Mouse (Mus musculus) stomach, embryonic 14.5 days (tissue): ENCODE results near the gene D930048N14Rik. TPM values are rescaled to one million over a fixed set of nuclear protein-coding genes. Genes with fewer than 3 reads are reported as not detected.
A peak's percentile ranks its signal among the peaks of the same experiment; 100 is the strongest.

Experiments
- ATAC-seq: fragments of 200-750 bp; cut with Nextera tagmentation; 2 replicates; pipeline ENCODE4 v1.8.0; 2017; ENCODE audit warnings: low read depth, moderate TSS enrichment; ENCODE audit not compliant: insufficient number of reproducible peaks, insufficient read depth, low FRiP score
- H3K27ac ChIP-seq: fragments of 300-500 bp; sonication (generic); 2 replicates; pipeline ENCODE4 v1.5.1; 2014; ENCODE audit warnings: mild to moderate bottlenecking, low read length, moderate library complexity, mixed read lengths
- H3K27me3 ChIP-seq: fragments of 300-500 bp; sonication (generic); 2 replicates; pipeline ENCODE4 v1.6.1; 2014; ENCODE audit warnings: low read length, control low read depth, mixed read lengths; ENCODE audit not compliant: control insufficient read depth, insufficient read depth
- H3K36me3 ChIP-seq: fragments of 300-500 bp; sonication (generic); 2 replicates; pipeline ENCODE4 v1.6.1; 2014; ENCODE audit warnings: mild to moderate bottlenecking, control low read depth, low read length, moderate library complexity, mixed read lengths; ENCODE audit not compliant: control insufficient read depth, insufficient read depth
- H3K4me1 ChIP-seq: fragments of 300-500 bp; sonication (generic); 2 replicates; pipeline ENCODE4 v1.6.1; 2014; ENCODE audit warnings: low read length, control low read depth, mixed read lengths; ENCODE audit not compliant: control insufficient read depth, insufficient read depth
- H3K4me2 ChIP-seq: fragments of 300-500 bp; sonication (generic); replicated peaks from 2 replicates; pipeline ENCODE4 v1.6.1; 2014; ENCODE audit warnings: low read depth, low read length, control low read depth
- H3K4me3 ChIP-seq: fragments of 300-500 bp; sonication (generic); 2 replicates; pipeline ENCODE4 v1.5.1; 2014; ENCODE audit warnings: low read depth, low read length, control low read depth
- H3K9ac ChIP-seq: fragments of 300-500 bp; sonication (generic); replicated peaks from 2 replicates; pipeline ENCODE4 v1.6.1; 2014; ENCODE audit warnings: low read depth, mild to moderate bottlenecking, control low read depth, low read length, moderate library complexity, mixed read lengths
- H3K9me3 ChIP-seq: fragments of 300-500 bp; sonication (generic); 2 replicates; pipeline ENCODE4 v1.6.1; 2016; ENCODE audit warnings: low read depth, low read length, control low read depth; ENCODE audit not compliant: control insufficient read depth
- WGBS: fragments of 180-500 bp; shearing (Covaris S2); extraction: QIAGEN DNeasy Blood & Tissue Kit; methylation state at CpG from one replicate; pipeline ENCODE4 v1.1.7; 2014; 5-methylcytosine and 5-hydroxymethylcytosine counted together
- polyA plus RNA-seq: library from polyadenylated mRNA; unstranded; fragments of >200 nt; fragmentation: Nextera tagmentation; extraction: Ambion mirVana; gene quantifications from 2 replicates; pipeline ENCODE4 v1.2.1, GENCODE M21; 2014

D930048N14Rik gene
- polyA plus RNA-seq, 1 experiment from 2014 or later: 5.2 TPM

GRCm38 (mm10) chr11:51650261-51650660, 493 bp upstream of the D930048N14Rik start:
- peak overlapping the region; percentile 98 for H3K4me2 ChIP-seq
- H3K36me3 ChIP-seq: no peaks in the 10 kb centered on the region; the same call in 1 of the 2 replicates
- no peaks in the 10 kb centered on the region for H3K9me3 ChIP-seq
- peaks cover 14% of the 10 kb centered on the region for H3K4me1 ChIP-seq
- under 1% methylated on average over 30 of the region's 30 CpGs for WGBS
- H3K9ac ChIP-seq: peak overlapping the region; percentile 55
- ATAC-seq: peak; percentile 2; the same call in 1 of the 2 replicates
- no peaks in the 10 kb centered on the region for H3K27me3 ChIP-seq
- peak overlapping the region; percentile 67 for H3K4me3 ChIP-seq
- peak overlapping the region; percentile 66 for H3K27ac ChIP-seq

- WGBS: 88% methylated on average over 4 of the region's 4 CpGs
- Histone ChIP-seq H3K9me3 (no peaks in the 10 kb centered on the region), H3K27me3 (no peaks in the 10 kb centered on the region), H3K9ac (no peak overlapping the region), H3K27ac (no peak overlapping the region), H3K4me2 (no peak overlapping the region), H3K4me1 (peaks cover 14% of the 10 kb centered on the region), H3K4me3 (no peak overlapping the region), H3K36me3 (no peaks in the 10 kb centered on the region)
- no peak for ATAC-seq
Measured at GRCm38 (mm10) chr11:51652889-51653418, 2.2 kb downstream of the D930048N14Rik start.

GRCm38 (mm10) chr11:51653736-51654135, 3.0 kb downstream of the D930048N14Rik start:
- Histone ChIP-seq H3K9me3 (no peaks in the 10 kb centered on the region), H3K4me1 (peaks cover 7% of the 10 kb centered on the region), H3K4me3 (no peak overlapping the region), H3K9ac (no peak overlapping the region), H3K27ac (no peak overlapping the region), H3K36me3 (no peaks in the 10 kb centered on the region), H3K4me2 (no peak overlapping the region), H3K27me3 (no peaks in the 10 kb centered on the region)
- WGBS: 87% methylated on average over 6 of the region's 6 CpGs
- ATAC-seq: no peak

GRCm38 (mm10) chr11:51654891-51655290, 4.1 kb downstream of the D930048N14Rik start:
- no peak overlapping the region for H3K4me2 ChIP-seq
- H3K9me3 ChIP-seq: no peaks in the 10 kb centered on the region
- no peak for ATAC-seq
- 0 out of 2 replicates have a peak, but pooled peaks cover 3% of the 10 kb centered on the region for H3K4me1 ChIP-seq
- no peaks in the 10 kb centered on the region for H3K27me3 ChIP-seq
- no peak overlapping the region for H3K27ac ChIP-seq
- no peaks in the 10 kb centered on the region for H3K36me3 ChIP-seq
- no peak overlapping the region for H3K9ac ChIP-seq
- WGBS: 93% methylated on average over 3 of the region's 3 CpGs
- H3K4me3 ChIP-seq: no peak overlapping the region

- H3K4me3 ChIP-seq: no peak overlapping the region
- H3K27me3 ChIP-seq: no peaks in the 10 kb centered on the region
- no peaks in the 10 kb centered on the region for H3K9me3 ChIP-seq
- no peak overlapping the region for H3K4me2 ChIP-seq
- no peaks in the 10 kb centered on the region for H3K4me1 ChIP-seq
- no peak for ATAC-seq
- no peaks in the 10 kb centered on the region for H3K36me3 ChIP-seq
- WGBS: 77% methylated on average over 10 of the region's 10 CpGs
- no peak overlapping the region for H3K27ac ChIP-seq
- no peak overlapping the region for H3K9ac ChIP-seq
Measured at GRCm38 (mm10) chr11:51656798-51657521, 6.2 kb downstream of the D930048N14Rik start.

GRCm38 (mm10) chr11:51658291-51658690, 7.5 kb downstream of the D930048N14Rik start:
- Histone ChIP-seq H3K27ac (no peak overlapping the region), H3K36me3 (no peaks in the 10 kb centered on the region), H3K27me3 (no peaks in the 10 kb centered on the region), H3K4me1 (no peaks in the 10 kb centered on the region), H3K4me3 (no peak overlapping the region), H3K4me2 (no peak overlapping the region), H3K9ac (no peak overlapping the region), H3K9me3 (no peaks in the 10 kb centered on the region)
- 60% methylated on average over 7 of the region's 7 CpGs for WGBS
- ATAC-seq: no peak

GRCm38 (mm10) chr11:51658705-51659104, 8.0 kb downstream of the D930048N14Rik start:
- Histone ChIP-seq H3K27me3 (no peaks in the 10 kb centered on the region), H3K4me3 (no peak overlapping the region), H3K36me3 (no peaks in the 10 kb centered on the region), H3K9ac (no peak overlapping the region), H3K27ac (no peak overlapping the region), H3K4me1 (no peaks in the 10 kb centered on the region), H3K9me3 (no peaks in the 10 kb centered on the region), H3K4me2 (no peak overlapping the region)
- WGBS: 41% methylated on average over 6 of the region's 6 CpGs
- no peak; the same call in 1 of the 2 replicates for ATAC-seq

GRCm38 (mm10) chr11:51661867-51662365, 11.2 kb downstream of the D930048N14Rik start:
- H3K4me1 ChIP-seq: no peaks in the 10 kb centered on the region
- 88% methylated on average over 16 of the region's 16 CpGs for WGBS
- no peaks in the 10 kb centered on the region for H3K9me3 ChIP-seq
- H3K4me3 ChIP-seq: no peak overlapping the region
- ATAC-seq: no peak
- no peak overlapping the region for H3K27ac ChIP-seq
- H3K9ac ChIP-seq: no peak overlapping the region
- no peaks in the 10 kb centered on the region for H3K27me3 ChIP-seq
- no peaks in the 10 kb centered on the region for H3K36me3 ChIP-seq
- no peak overlapping the region for H3K4me2 ChIP-seq
